Mouse (Mus musculus): ENCODE measurements around the gene Cdcp1.
A peak's percentile ranks its signal among the peaks of the same experiment; 100 is the strongest.

Cdcp1 gene

GRCm38 (mm10) chr9:123215621-123216440 is at the start of gene Cdcp1:
TSS of gene Cdcp1 (minus strand) at chr9:123216038.
- no peak for DNase-seq

DNA sequence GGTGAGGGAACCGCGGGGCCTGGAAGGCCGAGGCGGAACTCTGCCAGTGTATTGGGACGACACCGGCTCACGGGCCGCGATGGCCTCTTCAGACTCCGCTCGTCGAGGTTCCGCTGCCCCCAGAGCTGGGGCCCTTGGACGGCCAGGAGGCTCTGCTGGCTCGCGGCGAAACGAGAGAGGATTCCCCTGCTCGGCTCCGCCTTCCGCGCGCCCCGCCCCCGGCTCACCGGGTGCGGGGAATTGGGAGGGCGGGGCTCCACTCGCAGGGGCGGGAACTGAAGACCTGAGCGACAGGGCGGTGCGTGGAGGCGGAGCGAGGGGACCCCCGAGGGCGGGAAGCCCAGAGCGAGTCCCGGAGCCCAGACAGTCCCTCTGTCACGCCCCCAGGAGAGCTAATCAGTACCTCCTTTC is 44.8 kb upstream of the Cdcp1 start, which contains the start of gene Tmem158:
Gene Tmem158 (minus strand): TSS at position 154 of the 411 bp plus-strand sequence.
- DNase-seq = peak; percentile 82

DNA sequence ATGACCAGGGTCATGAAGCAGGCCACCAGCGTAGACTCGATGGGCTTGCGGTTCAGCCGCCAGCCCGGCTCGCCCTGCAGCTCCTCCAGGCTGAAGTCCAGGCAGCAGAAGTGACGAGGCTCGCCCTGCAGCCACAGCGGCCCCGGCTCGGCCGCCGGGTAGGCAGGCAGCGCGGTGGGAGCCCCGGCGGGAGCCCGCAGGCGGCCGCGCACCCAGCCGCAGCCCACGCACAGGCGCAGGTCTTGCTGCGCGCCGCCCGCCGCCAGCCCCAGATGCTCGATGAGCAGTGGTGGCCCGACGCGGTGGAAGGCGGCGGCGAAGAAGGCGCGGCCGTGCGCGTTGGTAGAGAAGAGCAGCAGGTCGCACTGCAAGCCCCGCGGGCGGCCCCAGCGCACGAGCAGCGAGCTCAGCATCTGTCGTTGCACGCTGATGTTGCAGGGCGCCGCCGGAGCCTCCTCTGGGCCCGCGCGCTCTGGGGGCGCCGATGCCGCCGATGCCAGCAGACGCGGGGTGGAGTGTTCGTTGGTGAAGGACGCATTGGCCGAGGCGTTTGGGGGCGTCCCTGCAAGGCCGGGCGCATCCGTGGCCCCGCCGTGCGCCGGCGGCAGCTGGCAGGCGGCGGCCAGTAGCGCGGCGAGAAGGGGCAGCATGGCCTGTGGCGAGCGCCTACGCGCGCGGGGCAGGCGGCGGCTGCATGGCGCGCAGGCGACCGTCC is 44.2 kb upstream of the Cdcp1 start:
- DNase-seq = peak; percentile 65

DNA sequence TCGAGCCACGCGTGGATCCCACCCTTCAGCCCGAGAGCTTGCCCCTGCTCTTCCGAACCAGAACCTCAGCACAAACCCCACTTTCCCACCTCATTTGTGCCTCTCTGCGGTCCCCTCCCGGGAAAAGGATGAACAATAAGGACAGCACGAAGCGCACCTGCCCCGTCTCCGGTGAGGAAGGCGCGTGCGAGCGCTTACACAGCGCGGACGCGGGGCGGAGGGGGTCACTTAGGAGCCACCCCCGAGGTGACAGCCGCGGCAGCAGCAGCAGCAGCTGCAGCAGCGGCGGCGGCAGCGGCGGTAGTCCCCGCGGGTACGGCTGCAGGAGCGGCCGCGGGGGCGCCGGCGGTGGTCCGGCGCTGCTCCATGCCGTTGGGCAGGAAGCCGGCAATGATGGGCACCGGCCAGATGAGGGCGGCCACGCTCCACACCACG is 43.6 kb upstream of the Cdcp1 start:
- no peak for DNase-seq

- no peak for DNase-seq
Measured at GRCm38 (mm10) chr9:123258796-123259195, 43.0 kb upstream of the Cdcp1 start.

- peak; percentile 24 for DNase-seq
Measured at GRCm38 (mm10) chr9:123255736-123256135, 39.9 kb upstream of the Cdcp1 start.

DNA sequence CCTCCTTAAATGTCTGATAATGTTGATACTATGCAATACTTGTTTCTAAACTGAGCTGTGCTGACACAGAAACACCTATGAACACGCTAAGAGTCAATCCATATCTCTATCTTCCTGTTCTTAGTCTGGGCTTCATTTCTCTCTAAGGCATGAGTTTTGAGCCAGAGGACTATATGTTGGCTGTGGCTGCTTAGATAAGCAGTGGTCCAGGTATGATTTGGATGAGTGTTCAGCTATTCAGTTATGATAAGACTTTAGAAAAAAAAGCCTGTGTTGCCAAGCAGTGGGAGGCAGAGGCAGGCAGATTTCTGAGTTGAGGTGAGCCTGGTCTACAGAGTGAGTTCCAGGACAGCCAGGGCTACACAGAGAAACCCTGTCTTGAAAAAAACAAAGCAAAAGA is 32.2 kb upstream of the Cdcp1 start:
- DNase-seq = no peak

GRCm38 (mm10) chr9:123245146-123245545 is 29.3 kb upstream of the Cdcp1 start:
- no peak for DNase-seq

DNA sequence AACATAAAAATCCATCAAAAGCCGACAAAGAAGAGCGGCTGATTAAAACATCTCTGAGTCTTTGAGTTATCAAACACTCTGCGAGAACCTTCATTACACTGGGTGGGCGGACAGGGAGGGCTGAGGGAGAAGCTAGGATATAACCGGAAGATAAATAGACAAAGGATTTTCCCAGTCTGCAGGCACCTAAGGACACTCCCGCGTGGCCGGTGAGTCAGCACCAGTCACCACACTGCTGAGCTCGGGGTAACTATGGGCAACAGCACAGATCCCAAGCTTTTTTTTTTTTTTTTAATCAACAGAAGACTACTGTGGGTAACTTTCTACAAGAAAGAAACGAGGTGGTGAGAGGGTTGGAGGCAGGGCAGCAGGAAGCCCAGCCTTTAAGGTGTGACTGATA is 28.1 kb upstream of the Cdcp1 start:
- DNase-seq = no peak

DNA sequence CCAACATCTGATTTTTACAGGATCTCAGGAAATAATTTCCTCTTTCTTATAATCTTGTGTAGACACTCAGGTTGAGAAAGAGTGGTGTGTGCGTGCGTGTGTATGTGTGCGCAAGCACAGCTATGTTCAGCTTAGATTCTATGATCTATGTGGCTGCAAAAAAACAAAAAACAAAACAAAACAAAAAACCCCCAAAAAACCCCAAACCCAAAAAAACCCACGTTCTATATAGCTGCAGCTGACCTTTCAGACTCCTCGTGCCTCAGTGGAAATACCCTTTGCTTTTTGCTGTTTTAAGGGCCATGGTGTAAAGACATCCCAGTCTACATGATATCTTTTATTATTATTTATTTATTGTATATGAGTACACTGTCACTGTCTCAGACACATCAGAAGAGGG is 25.4 kb upstream of the Cdcp1 start:
- no peak for DNase-seq

DNA sequence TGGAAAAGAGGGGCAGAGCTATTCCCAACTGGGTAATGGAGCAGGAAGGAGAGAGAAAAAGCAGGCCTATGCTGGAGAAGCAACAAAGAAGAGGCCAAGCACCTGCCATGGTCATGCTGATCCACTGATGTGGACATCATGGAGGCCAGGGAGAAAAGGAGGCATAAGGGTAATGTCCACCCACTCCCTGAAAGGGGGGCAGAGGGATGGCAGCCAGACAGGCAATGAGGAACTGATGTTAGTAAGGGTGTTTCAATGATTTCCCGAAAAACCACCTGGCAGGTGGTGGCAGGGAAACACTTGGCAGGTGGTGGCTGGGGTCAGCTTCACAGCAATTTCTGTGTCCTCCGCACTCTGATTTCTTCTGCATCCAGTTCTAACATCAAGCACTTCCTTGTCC is 24.9 kb upstream of the Cdcp1 start:
- no peak for DNase-seq

DNA sequence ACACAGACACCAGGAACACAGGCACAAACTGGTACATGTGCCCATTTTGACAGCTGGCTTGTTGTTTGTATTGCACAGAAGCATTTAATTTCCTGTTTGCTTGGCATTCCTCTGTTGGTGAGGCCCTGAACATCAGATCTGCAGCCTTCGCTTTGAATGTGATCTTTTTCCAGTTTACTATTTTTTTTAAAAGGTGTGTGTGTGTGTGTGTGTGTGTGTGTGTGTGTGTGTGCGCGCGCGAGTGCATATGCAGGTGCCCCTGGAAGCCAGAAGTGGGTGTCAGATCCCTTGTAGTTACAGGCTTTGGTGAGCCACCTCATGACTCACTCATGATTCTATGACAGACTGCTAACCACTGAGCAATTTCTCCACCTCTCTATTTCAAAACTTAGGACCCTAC is 24.4 kb upstream of the Cdcp1 start:
- DNase-seq = no peak

- no peak for DNase-seq
Measured at GRCm38 (mm10) chr9:123239651-123240050, 23.8 kb upstream of the Cdcp1 start.

GRCm38 (mm10) chr9:123238256-123239045 is 22.6 kb upstream of the Cdcp1 start:
- DNase-seq = no peak

GRCm38 (mm10) chr9:123237739-123238138 is 21.9 kb upstream of the Cdcp1 start:
- no peak for DNase-seq

- no peak for DNase-seq
Measured at GRCm38 (mm10) chr9:123235621-123236020, 19.8 kb upstream of the Cdcp1 start.

DNA sequence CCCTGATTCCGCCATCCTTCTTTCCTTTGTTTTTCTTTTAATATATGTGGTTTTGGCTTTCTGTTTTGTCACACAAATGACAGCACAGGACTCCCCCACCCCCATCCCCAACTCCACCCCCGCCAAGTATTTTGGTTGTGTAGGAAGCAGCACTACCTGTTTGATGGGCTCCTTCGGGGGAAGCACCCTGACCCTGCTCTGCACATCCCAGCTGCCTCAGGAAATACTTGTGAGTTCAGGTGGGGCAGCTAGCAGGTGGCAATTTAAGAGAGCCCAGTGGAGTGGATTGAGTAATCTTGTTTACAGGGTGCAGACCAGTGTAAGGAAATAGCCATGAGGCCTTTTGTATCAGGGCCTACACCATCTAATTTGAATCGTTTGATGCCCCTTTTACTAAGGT is 14.0 kb upstream of the Cdcp1 start:
- DNase-seq = no peak

- DNase-seq = no peak
Measured at GRCm38 (mm10) chr9:123228671-123229070, 12.8 kb upstream of the Cdcp1 start.

DNA sequence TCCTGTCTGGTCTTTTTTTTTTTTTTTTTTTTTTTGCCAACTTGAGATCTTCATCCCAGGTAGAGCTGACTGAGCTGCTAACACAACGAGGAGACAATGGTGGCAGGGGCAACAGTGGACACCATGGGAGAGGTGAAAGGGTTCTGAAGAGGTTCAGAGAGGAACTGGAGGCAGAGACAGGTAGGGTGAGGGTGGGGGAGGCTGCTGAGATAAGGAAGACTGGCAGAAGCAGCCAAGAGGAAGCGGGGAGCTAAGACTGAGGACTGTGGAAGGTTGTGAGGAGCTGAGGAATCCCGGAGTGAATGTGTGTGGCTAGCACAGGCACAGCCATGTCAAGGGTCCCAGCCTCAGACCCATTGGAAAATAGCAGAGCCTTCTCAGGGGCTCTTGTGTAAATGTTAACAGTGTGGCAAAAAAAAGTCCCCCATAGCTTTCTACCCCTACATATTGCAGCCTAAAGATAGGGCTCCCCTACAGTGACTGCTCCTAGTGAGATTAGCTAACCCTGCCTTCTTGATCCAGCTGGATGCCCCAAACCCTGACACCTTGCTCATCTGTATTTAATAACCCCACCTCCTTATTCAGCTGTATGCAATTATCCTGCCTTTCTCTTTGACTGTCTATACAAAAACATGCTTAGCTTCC is 11.4 kb upstream of the Cdcp1 start:
- DNase-seq = no peak

- DNase-seq = no peak
Measured at GRCm38 (mm10) chr9:123224863-123225431, 9.1 kb upstream of the Cdcp1 start.

- DNase-seq = peak; percentile 29
Measured at GRCm38 (mm10) chr9:123219826-123220225, 4.0 kb upstream of the Cdcp1 start.

GRCm38 (mm10) chr9:123213371-123213770 is 2.5 kb downstream of the Cdcp1 start:
- DNase-seq = no peak
